Mouse (Mus musculus): ENCODE data around the gene 4933428G20Rik.

The 4933428G20Rik gene

DNA sequence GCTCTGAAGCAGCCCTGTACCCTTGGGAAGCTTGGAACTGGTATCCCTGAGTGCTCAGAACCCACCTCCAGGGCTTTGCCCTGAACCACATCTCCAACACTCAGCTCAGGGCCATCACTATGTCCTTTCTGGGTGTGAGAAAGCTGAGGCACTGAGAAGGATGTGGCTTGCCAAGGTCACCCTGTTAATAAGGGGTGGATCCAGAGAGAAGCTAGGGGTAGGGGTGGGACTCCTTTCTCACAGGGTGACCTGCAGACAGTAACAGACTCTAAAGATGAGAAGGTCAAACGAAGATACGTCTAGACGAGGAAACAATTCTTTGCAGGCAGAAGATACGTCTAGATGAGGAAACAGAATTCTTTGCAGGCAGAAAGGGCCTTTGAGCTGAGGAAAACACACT is 2.7 kb upstream of the 4933428G20Rik start:
- DNase-seq (ENCODE audit: low spot score), result no peak

DNA sequence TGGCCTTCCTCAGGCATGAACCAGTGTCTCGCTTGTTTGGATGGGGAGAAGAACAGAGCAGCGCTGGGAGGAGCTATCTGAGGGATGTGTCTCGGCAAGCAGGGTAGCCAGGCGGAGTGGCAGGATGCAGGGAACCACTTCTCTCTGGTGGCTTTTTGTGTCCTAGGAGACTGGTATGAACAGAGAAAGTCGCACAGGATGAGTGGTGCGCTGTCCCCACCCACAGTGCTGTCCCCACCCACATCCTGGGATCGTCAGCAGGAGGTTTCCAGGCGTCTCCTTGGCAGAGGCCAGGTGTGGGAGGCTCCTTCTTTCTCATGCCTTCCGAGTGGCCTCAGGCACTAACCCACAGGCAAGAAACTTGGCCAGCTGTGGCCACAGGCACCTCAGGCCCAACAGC is 2.2 kb upstream of the 4933428G20Rik start:
- DNase-seq (ENCODE audit: low spot score), result no peak

DNA sequence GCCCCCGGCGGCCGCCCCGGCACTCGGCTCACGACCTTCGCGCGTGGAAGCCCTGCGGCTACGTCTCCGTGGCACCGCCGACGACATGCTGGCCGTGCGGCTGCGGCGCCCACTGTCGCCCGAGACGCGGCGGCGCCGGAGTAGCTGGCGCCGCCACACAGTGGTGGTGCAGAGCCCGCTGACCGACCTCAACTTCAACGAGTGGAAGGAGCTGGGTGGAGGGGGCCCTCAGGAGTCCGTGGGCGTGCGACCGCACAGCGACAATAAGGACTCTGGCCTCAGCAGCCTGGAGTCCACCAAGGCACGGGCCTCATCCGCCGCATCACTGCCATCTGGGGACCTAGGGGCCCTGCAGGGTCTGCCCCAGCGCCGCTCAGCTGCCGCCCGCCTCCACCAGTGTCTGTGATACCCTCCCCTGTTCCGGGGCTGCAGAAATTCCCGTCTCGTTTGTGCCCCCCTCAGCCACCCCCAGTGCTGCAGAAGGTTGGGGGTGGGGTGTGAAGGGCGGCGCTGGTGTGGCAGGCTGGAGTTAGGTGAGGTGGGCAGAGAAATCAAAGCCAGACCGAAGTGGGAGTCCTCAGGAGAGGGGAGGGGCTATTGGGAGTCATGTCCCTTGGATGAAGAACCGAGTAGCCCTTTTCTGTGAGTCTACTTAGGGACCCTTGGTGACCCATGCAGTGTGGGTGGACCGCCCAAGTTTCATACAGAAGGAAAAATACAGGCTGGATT is 744 bp upstream of the 4933428G20Rik start:
- no peak for DNase-seq (ENCODE audit: low spot score)

GRCm38 (mm10) chr11:97497543-97497942 is 2.6 kb downstream of the 4933428G20Rik start:
- no peak for DNase-seq (ENCODE audit: low spot score)

DNA sequence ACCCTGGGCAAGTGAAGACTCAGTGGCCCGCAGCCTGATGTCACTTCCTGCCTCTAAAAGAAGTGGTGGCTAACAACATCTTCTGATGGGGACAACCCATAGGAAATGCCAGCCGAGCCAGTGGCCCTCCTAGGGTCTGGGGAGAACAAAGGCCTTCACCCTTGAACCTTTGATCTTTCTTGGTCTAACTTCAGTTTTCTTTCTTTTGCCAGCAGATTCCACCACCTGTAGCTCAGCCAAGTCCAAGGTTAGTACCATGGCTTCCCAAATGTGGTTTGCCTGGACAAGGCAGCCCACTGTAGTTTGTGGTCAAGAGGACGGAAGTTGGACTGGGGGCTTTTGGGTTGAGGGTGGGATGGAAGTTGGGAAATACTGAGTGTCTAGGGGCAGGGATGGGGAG is 7.3 kb downstream of the 4933428G20Rik start:
- DNase-seq (ENCODE audit: low spot score), result no peak

GRCm38 (mm10) chr11:97491640-97492039 is 8.5 kb downstream of the 4933428G20Rik start:
- no peak for DNase-seq (ENCODE audit: low spot score)

GRCm38 (mm10) chr11:97489589-97490324 is 10.4 kb downstream of the 4933428G20Rik start:
- DNase-seq (ENCODE audit: low spot score), result no peak

DNA sequence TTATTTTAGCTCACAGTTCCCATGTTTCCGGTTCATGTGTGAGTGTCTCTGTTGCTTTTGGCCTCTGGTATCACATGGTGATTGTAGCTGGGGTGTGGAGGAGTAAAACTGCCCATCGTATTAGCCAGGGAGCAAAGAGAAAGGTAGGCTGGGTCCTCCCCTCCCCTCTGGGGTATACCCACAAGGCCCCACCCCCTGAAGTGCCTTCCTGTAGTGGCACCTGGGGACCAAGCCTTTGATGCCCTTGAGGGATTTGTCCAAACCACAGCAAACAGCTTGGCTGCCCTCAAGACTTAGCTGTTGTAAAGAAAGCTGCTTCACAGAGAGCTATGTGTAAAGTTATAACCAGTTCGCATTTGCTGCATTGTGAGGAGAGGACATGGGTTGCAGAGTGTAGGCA is 12.5 kb downstream of the 4933428G20Rik start:
- no peak for DNase-seq (ENCODE audit: low spot score)

DNA sequence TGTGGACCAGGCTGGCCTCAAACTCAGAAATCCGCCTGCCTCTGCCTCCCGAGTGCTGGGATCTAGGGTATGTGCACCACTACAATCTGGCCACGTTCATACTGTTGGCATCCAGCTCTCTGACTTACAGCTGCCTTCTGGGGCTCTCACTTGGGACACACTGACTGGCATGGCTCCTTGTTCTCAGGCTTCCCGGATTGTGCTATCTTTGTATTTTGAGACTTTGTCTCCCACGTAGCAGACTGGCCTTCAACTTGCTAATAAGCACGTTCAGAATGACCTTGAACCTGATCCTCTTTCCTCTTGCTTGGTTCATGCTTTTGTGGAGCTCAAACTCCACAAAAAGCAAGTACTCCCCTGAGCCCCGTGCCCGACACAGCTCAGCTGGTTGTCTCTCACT is 14.5 kb downstream of the 4933428G20Rik start:
- no peak for DNase-seq (ENCODE audit: low spot score)

GRCm38 (mm10) chr11:97479824-97480223 is 20.3 kb downstream of the 4933428G20Rik start:
- DNase-seq (ENCODE audit: low spot score), result no peak

- DNase-seq (ENCODE audit: low spot score), result no peak
These were observed 21.1 kb downstream of the 4933428G20Rik start for GRCm38 (mm10) chr11:97479085-97479484.

DNA sequence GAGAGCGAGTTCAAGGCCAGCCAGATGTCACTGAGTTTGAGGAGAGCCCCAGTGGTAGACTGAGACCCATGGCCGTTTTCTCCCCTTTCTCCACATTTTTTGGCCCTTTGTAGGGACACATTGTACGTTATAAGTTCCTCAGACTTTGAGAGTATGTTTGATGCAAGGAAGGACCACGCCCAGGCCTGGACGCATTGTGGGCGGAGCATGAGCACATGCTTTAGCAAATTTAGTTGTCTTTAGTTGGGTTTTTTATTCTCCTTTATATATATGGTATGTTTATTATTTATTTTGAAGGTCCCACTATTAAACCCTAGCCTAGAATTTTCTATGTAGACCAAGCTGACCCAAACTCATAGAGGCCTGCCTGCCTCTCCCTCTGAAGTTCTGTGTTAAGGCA is 21.8 kb downstream of the 4933428G20Rik start:
- DNase-seq (ENCODE audit: low spot score), result no peak

GRCm38 (mm10) chr11:97477431-97477830 is 22.7 kb downstream of the 4933428G20Rik start:
- no peak for DNase-seq (ENCODE audit: low spot score)

GRCm38 (mm10) chr11:97476334-97477095 is 23.6 kb downstream of the 4933428G20Rik start:
- no peak for DNase-seq (ENCODE audit: low spot score)

- no peak for DNase-seq (ENCODE audit: low spot score)
These were observed 28.9 kb downstream of the 4933428G20Rik start for GRCm38 (mm10) chr11:97471276-97471675.

DNA sequence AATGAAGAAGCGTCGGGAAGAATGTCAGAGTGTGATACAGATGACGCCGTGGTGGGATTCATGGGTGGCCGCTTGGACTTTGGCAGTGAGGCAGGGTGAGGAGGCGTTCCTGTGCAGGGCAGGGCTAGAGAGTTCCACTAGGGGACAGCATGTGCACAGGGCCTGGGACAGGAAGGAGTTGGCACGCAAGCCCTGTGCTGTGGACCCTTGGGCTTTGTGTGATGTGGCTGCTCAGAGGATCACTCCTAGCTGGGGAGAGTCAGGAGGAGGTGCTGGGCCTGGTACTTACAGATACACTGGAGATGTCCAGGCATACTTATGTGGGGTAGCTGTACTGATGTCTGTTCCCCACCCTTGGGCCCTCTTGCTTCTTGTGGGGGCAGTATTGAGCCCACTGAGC is 30.3 kb downstream of the 4933428G20Rik start:
- DNase-seq (ENCODE audit: low spot score), result no peak

GRCm38 (mm10) chr11:97468639-97469287 is 31.4 kb downstream of the 4933428G20Rik start:
- peak; percentile 57 for DNase-seq (ENCODE audit: low spot score)

GRCm38 (mm10) chr11:97466444-97467160 is 33.5 kb downstream of the 4933428G20Rik start:
- DNase-seq (ENCODE audit: low spot score), result no peak

DNA sequence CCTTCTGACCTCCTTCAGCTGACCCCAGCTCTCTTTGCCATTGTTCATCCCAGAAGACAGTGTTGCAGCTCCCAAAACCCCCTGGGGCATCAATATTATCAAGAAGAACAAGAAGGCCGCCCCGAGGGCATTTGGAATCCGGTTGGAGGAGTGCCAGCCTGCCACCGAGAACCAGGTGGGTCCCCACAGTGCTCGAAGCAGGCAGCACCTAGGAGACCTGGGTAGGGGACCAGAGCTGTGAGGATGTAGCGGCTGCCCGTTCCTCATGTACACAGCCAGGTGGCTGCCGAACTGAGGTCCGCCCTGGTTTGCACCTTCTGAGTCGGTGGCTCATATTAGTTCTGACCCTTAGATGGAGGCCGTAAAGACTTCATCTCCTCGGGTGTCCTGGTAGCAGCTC is 34.2 kb downstream of the 4933428G20Rik start:
- no peak for DNase-seq (ENCODE audit: low spot score)

DNA sequence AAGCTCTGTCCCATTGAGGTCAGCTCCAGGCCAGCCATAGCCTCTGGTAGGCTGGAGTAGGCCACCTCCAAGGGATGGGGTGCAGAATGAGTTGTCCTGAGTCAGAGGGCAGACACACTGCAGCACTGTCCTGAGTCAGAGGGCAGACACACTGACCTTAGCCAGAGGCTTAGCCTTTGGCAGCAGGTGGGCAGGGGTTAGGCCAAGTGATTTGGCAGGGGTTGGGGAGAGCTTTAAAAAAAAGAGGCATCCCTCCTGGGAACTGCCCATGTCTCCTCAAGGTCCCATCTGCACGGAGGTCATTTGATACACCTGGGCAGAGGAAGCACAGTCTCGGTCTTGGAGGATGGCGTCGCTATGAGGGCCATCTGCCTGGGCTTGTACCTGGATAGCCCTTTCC is 36.1 kb downstream of the 4933428G20Rik start:
- no peak for DNase-seq (ENCODE audit: low spot score)

DNA sequence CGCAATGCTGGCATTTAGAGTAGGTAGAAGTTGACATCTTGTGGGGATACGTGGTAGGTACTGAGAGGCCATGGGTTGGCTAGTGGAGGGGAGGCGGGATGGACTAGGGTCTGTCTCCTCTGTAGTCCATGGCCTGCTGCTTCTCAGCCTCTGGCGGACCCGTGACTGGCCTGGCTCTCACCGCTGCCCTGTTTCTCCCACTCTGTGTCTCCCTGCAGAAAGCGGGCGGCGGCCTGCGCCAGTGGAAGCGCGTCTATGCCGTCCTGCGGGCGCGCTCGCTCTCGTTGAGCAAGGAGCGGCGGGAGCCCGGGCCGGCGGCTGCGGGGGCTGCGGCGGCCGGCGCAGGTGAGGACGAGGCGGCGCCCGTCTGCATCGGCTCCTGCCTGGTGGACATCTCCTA is 37.0 kb downstream of the 4933428G20Rik start:
- no peak for DNase-seq (ENCODE audit: low spot score)

GRCm38 (mm10) chr11:97462538-97462937 is 37.6 kb downstream of the 4933428G20Rik start:
- DNase-seq (ENCODE audit: low spot score), result no peak

Data from urinary bladder, postnatal 10 days (tissue).